Comparison of ENCODE assay signal across 7 mouse cellular contexts in the genomic region with DNA sequence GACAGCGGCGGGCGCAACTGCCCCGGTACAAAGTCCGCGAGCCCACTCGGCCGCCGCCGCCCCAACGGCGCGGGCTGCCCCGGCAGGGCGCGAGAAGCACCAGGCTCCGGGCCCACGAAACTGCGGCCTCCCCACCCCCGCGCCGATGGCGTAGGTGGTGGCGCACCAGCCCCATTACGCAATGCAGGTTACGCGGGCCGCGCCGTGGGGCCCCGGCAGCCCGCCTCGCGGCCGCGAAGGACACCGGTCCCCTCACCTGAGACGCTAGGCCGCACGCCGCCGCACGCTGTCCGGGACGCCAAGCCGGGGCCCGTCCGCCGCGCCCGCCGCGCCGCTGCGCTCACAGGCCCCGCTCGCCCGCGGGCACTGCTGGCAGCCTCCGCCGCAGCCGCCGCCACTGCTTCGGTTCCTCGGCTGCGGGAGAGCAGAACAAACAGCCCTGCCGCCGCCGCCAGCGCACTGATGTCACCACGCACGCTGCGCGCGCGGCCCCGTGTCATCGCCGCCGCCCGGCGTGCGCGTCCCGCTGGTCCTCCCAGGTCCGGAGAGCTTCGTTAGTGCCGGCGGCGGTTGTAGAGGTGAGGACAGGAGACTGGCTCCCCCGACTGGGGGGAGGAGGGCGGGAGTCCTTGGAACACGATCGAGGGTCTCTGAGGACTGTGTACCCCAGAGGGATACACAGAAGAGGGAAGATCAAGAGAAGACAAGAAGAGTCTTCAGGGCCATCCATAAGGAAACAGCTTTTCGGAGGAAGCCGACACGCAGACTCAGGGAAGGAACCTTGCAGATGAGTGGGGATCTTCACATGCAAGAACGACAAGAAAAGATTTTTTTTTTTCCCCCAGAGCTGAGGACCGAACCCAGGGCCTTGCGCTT. TPM values are rescaled to one million over a fixed set of nuclear protein-coding genes. Genes with fewer than 3 reads are reported as not detected.
A peak's percentile ranks its signal among the peaks of the same experiment; 100 is the strongest.
DNase-seq lines count a peak whose midpoint lies in the region; ATAC-seq lines count a peak whose summit lies in the region.

Brd4 (minus strand) TSS at position 461 of the 876 bp plus-strand sequence.

- H3K4me1 ChIP-seq in embryonic facial prominence, embryonic 10.5 days = peaks cover 26% of the 10 kb centered on the region
- H3K4me1 ChIP-seq in limb, embryonic 10.5 days = peaks cover 22% of the 10 kb centered on the region; the same call in 1 of the 2 replicates
- peaks cover 42% of the 10 kb centered on the region for H3K4me1 ChIP-seq in midbrain, embryonic 13.5 days (replicated peaks)

- H3K9me3 ChIP-seq in embryonic facial prominence, embryonic 10.5 days = no peaks in the 10 kb centered on the region
- H3K9me3 ChIP-seq in limb, embryonic 10.5 days (replicated peaks) = no peaks in the 10 kb centered on the region
- H3K9me3 ChIP-seq in midbrain, embryonic 13.5 days = no peaks in the 10 kb centered on the region

- H3K4me3 ChIP-seq in embryonic facial prominence, embryonic 10.5 days = peak within 1 kb of the TSS; percentile 67
- peak within 1 kb of the TSS; percentile 87 for H3K4me3 ChIP-seq in limb, embryonic 10.5 days
- H3K4me3 ChIP-seq in midbrain, embryonic 13.5 days (replicated peaks) = peak within 1 kb of the TSS; percentile 97

- WGBS in embryonic facial prominence, embryonic 10.5 days = 1% methylated on average over 100 of the region's 100 CpGs
- under 1% methylated on average over 100 of the region's 100 CpGs for WGBS in limb, embryonic 10.5 days
- under 1% methylated on average over 87 of the region's 100 CpGs for WGBS in midbrain, embryonic 13.5 days

- DNase-seq in adrenal gland, postnatal 10 days = peak; percentile 94
- peak; percentile 96 for DNase-seq in embryonic facial prominence, embryonic 10.5 days (ENCODE audit: low spot score)
- peak; percentile 90 for DNase-seq in kidney, adult 11 months
- DNase-seq in limb, embryonic 10.5 days (ENCODE audit: low spot score) = peak; percentile 98
- DNase-seq in spleen, adult 12 weeks (ENCODE audit: low spot score) = peak; percentile 88

- peaks cover 4% of the 10 kb centered on the region; the same call in 1 of the 2 replicates for H3K36me3 ChIP-seq in embryonic facial prominence, embryonic 10.5 days (replicated peaks)
- H3K36me3 ChIP-seq in limb, embryonic 10.5 days = peaks cover 10% of the 10 kb centered on the region
- H3K36me3 ChIP-seq in midbrain, embryonic 13.5 days = no peaks in the 10 kb centered on the region

- peak; percentile 60 for ATAC-seq in granulocyte monocyte progenitor cell, adult 5-6 weeks (replicated peaks; ENCODE audit: poor library complexity, severe bottlenecking)
- peak; percentile 93 for ATAC-seq in midbrain, embryonic 13.5 days

- H3K4me2 ChIP-seq in midbrain, embryonic 13.5 days (replicated peaks) = peak within 1 kb of the TSS; percentile 88

- H3K9ac ChIP-seq in midbrain, embryonic 13.5 days (replicated peaks) = peak within 1 kb of the TSS; percentile 97

- H3K27me3 ChIP-seq in embryonic facial prominence, embryonic 10.5 days (replicated peaks; ENCODE audit: low read depth, poor library complexity, severe bottlenecking) = no peaks in the 10 kb centered on the region
- H3K27me3 ChIP-seq in limb, embryonic 10.5 days (ENCODE audit: low read depth, poor library complexity, severe bottlenecking) = no peaks in the 10 kb centered on the region
- no peaks in the 10 kb centered on the region for H3K27me3 ChIP-seq in midbrain, embryonic 13.5 days

- peak within 1 kb of the TSS; percentile 99 for H3K27ac ChIP-seq in embryonic facial prominence, embryonic 10.5 days (replicated peaks)
- peak within 1 kb of the TSS; percentile 99 for H3K27ac ChIP-seq in limb, embryonic 10.5 days
- peak within 1 kb of the TSS; percentile 100 for H3K27ac ChIP-seq in midbrain, embryonic 13.5 days

RNA-seq across cellular contexts. Expression of gene Brd4, which starts in this region (rescaled TPM):
- 10 to 100 TPM; 80.6 to 98.0 TPM for total RNA-seq in adrenal gland, postnatal 10 days (2021)
- 116 and 122 TPM in 2 replicates for polyA plus RNA-seq in embryonic facial prominence, embryonic 10.5 days (2016; fragmentation: Nextera tagmentation; extraction: Ambion mirVana)
- 116 and 144 TPM in 2 replicates for total RNA-seq in granulocyte monocyte progenitor cell, adult 5-6 weeks (2014; fragmentation: Nextera tagmentation)
- total RNA-seq in granulocyte monocyte progenitor cell, adult 5-6 weeks (2017) = 14.4 and 22.2 TPM in 2 replicates
- 132 and 134 TPM in 2 replicates for polyA plus RNA-seq in limb, embryonic 10.5 days (2016; fragmentation: Nextera tagmentation; extraction: Ambion mirVana)
- 90.2 and 95.8 TPM in 2 replicates for polyA plus RNA-seq in midbrain, embryonic 13.5 days (2015; fragmentation: Nextera tagmentation; extraction: Ambion mirVana)

Comparison
In these comparisons a context has a peak if more than half of its experiments do, and no peak if none do; other contexts are left out.
1. Peak in every context shown above with its lines: DNase-seq, ATAC-seq, H3K4me3 ChIP-seq and H3K27ac ChIP-seq.